9 mouse cellular contexts compared by ENCODE assay signal in genomic region chr3:96401832-96402501, GRCm38 (mm10). TPM values are rescaled to one million over a fixed set of nuclear protein-coding genes. Genes with fewer than 3 reads are reported as not detected.
DNase-seq lines count a peak whose midpoint lies in the region; ATAC-seq lines count a peak whose summit lies in the region.
"Had no signal": no experiment of that assay in that cellular context is flagged by ENCODE, and none has a peak within 500 bp of the region (broad histone marks: within the 10 kb centered on the region; RNA-seq: fewer than 3 reads in every experiment).

No protein-coding gene starts in this region.

- no peaks in the 10 kb centered on the region for H3K36me3 ChIP-seq in heart, embryonic 16.5 days (ENCODE audit: control insufficient read depth, insufficient read depth)
- H3K36me3 ChIP-seq in liver, embryonic 11.5 days (ENCODE audit: control insufficient read depth, insufficient read depth, low read length), result no peaks in the 10 kb centered on the region
- no peaks in the 10 kb centered on the region for H3K36me3 ChIP-seq in neural tube, embryonic 14.5 days (ENCODE audit: control insufficient read depth, insufficient read depth, low read length)

- H3K9me3 ChIP-seq in heart, embryonic 16.5 days (replicated peaks; ENCODE audit: control insufficient read depth, low read length), result no peaks in the 10 kb centered on the region
- H3K9me3 ChIP-seq in liver, embryonic 11.5 days (ENCODE audit: control insufficient read depth, low read length), result no peaks in the 10 kb centered on the region
- H3K9me3 ChIP-seq in neural tube, embryonic 14.5 days (ENCODE audit: control insufficient read depth, low read length), result no peaks in the 10 kb centered on the region

- peak overlapping the region; percentile 45 for H3K4me3 ChIP-seq in heart, embryonic 16.5 days (ENCODE audit: low read length)
- peak overlapping the region; percentile 70 for H3K4me3 ChIP-seq in liver, embryonic 11.5 days (ENCODE audit: low read depth, low read length)
- H3K4me3 ChIP-seq in neural tube, embryonic 14.5 days (ENCODE audit: low read depth, low read length), result peak overlapping the region; percentile 17; the same call in 1 of the 2 replicates

- H3K27me3 ChIP-seq in heart, embryonic 16.5 days (ENCODE audit: control insufficient read depth, insufficient read depth, low read length), result peaks cover 86% of the 10 kb centered on the region
- H3K27me3 ChIP-seq in liver, embryonic 11.5 days (replicated peaks; ENCODE audit: control insufficient read depth, insufficient read depth, low read length), result peaks cover 69% of the 10 kb centered on the region
- peaks cover 71% of the 10 kb centered on the region for H3K27me3 ChIP-seq in neural tube, embryonic 14.5 days (ENCODE audit: control insufficient read depth, insufficient read depth, low read length)

- DNase-seq in adrenal gland, postnatal 25 days, result peak; percentile 5
- no peak for DNase-seq in adrenal gland, adult 8-10 months
- peak; percentile 50 to 53 for DNase-seq in B cell, adult 2 months
- peak; percentile 82 for DNase-seq in embryo, embryonic 11 days
- DNase-seq in liver, embryonic 11.5 days (ENCODE audit: low spot score), result peak; percentile 92
- DNase-seq in cerebellum, postnatal 14 days, result no peak

- H3K4me1 ChIP-seq in heart, embryonic 16.5 days (ENCODE audit: control insufficient read depth, insufficient read depth, low read length), result 0 out of 2 replicates have a peak, but pooled peaks cover 2% of the 10 kb centered on the region
- peaks cover 14% of the 10 kb centered on the region; the same call in 1 of the 2 replicates for H3K4me1 ChIP-seq in liver, embryonic 11.5 days (replicated peaks; ENCODE audit: control insufficient read depth, insufficient read depth, low read length)
- H3K4me1 ChIP-seq in neural tube, embryonic 14.5 days (ENCODE audit: control insufficient read depth, insufficient read depth, low read length), result 0 out of 2 replicates have a peak, but pooled peaks cover 4% of the 10 kb centered on the region

- H3K4me2 ChIP-seq in heart, embryonic 16.5 days (ENCODE audit: low read depth, low read length), result peak overlapping the region; percentile 58
- H3K4me2 ChIP-seq in liver, embryonic 11.5 days, result peak overlapping the region; percentile 88
- peak overlapping the region; percentile 16; the same call in 1 of the 2 replicates for H3K4me2 ChIP-seq in neural tube, embryonic 14.5 days (ENCODE audit: low read depth, low read length)

- no peak overlapping the region for H3K27ac ChIP-seq in heart, embryonic 16.5 days (ENCODE audit: low read length)
- no peak overlapping the region for H3K27ac ChIP-seq in liver, embryonic 11.5 days (ENCODE audit: low read depth, low read length)
- no peak overlapping the region for H3K27ac ChIP-seq in neural tube, embryonic 14.5 days (ENCODE audit: low read depth, low read length)

- ATAC-seq in heart, embryonic 16.5 days (replicated peaks; ENCODE audit: extremely low read depth, insufficient read depth, low FRiP score), result no peak
- peak; percentile 85 for ATAC-seq in liver, embryonic 11.5 days (replicated peaks; ENCODE audit: low FRiP score)
- ATAC-seq in neural tube, embryonic 14.5 days (ENCODE audit: low read depth), result peak; percentile 46; the same call in 1 of the 2 replicates

- WGBS in heart, embryonic 16.5 days, result under 1% methylated on average over 41 of the region's 41 CpGs
- under 1% methylated on average over 41 of the region's 41 CpGs for WGBS in liver, embryonic 11.5 days
- under 1% methylated on average over 41 of the region's 41 CpGs for WGBS in neural tube, embryonic 14.5 days

- no peak overlapping the region for H3K9ac ChIP-seq in heart, embryonic 16.5 days (ENCODE audit: low read length)
- peak overlapping the region; percentile 53 for H3K9ac ChIP-seq in liver, embryonic 11.5 days (ENCODE audit: low read depth, low read length)
- no peak overlapping the region for H3K9ac ChIP-seq in neural tube, embryonic 14.5 days (replicated peaks; ENCODE audit: low read depth, low read length)

RNA-seq across cellular contexts. Expression of gene BC107364, which starts 50.1 kb away (rescaled TPM):
- not detected in 2 replicates for total RNA-seq in adrenal gland, postnatal 25 days (2021)
- total RNA-seq in adrenal gland, adult 8-10 months (2022), result not detected
- polyA plus RNA-seq in heart, embryonic 16.5 days (2015; fragmentation: Nextera tagmentation; extraction: Ambion mirVana), result 1.3 and 1.5 TPM in 2 replicates
- not detected in 2 replicates for polyA plus RNA-seq in liver, embryonic 11.5 days (2014; fragmentation: Nextera tagmentation; extraction: Ambion mirVana)
- not detected in 2 replicates for polyA plus RNA-seq in neural tube, embryonic 14.5 days (2014; fragmentation: Nextera tagmentation; extraction: Ambion mirVana)
- total RNA-seq: heart, postnatal 14 days had no signal

Comparison
In these comparisons a context has a peak if more than half of its experiments do, and no peak if none do; other contexts are left out.
1. DNase-seq: peak in adrenal gland, postnatal 25 days (single experiment), B cell, adult 2 months (2 of 2), embryo, embryonic 11 days (single experiment) and liver, embryonic 11.5 days (single experiment); none in adrenal gland, adult 8-10 months (single experiment) and cerebellum, postnatal 14 days (0 of 2).
2. H3K4me2 ChIP-seq: peak in every context shown above with its lines; median percentile 88 in liver, embryonic 11.5 days; 58 in heart, embryonic 16.5 days; 16 in neural tube, embryonic 14.5 days.
3. H3K4me3 ChIP-seq: peak in every context shown above with its lines; median percentile 70 in liver, embryonic 11.5 days; 45 in heart, embryonic 16.5 days; 17 in neural tube, embryonic 14.5 days.